Mouse (Mus musculus): ENCODE results near the gene Fastkd5. TPM values are rescaled to one million over a fixed set of nuclear protein-coding genes. Genes with fewer than 3 reads are reported as not detected.

Gene Fastkd5
- polyA plus RNA-seq, 1 experiment from 2014 or later = 17.7 TPM

DNA sequence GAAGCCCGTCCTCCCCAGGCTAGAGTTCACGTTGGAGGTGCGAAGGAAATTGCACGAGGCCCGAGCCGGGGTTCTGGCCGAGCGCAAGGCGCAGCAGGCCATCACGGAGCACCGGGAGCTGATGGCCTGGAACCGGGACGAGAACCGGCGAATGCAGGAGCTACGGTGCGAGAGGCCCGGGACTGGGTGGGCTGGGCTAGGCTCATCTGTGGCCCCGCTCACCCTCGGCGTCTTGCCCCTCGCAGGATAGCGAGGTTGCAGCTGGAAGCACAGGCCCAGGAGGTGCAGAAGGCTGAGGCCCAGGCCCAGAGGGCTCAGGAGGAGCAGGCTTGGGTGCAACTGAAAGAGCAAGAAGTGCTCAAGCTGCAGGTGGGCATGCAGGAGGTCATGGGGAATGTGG lies 65.8 kb downstream of the Fastkd5 start:
- no peaks in the 10 kb centered on the region for H3K27me3 ChIP-seq (ENCODE audit: insufficient read depth, poor library complexity, severe bottlenecking)
- peaks cover 28% of the 10 kb centered on the region for H3K36me3 ChIP-seq
- peaks cover 26% of the 10 kb centered on the region for H3K4me1 ChIP-seq (replicated peaks)
- peak overlapping the region; percentile 88 for H3K27ac ChIP-seq
- no peaks in the 10 kb centered on the region for H3K9me3 ChIP-seq
- peak overlapping the region; percentile 91 for H3K4me3 ChIP-seq
- 0% methylated on average over 23 of the region's 23 CpGs for WGBS
- DNase-seq (ENCODE audit: low spot score) = no peak

Other genes with a start within 250 kb of the Fastkd5 start
- 49.3 and 56.7 TPM in 2 replicates for gene Cpxm1, start 232.5 kb downstream of the Fastkd5 start, polyA plus RNA-seq (2016; fragmentation: Nextera tagmentation; extraction: Ambion mirVana)
- not detected in 2 replicates for gene Gm28372, start 224.8 kb downstream of the Fastkd5 start, polyA plus RNA-seq (2016; fragmentation: Nextera tagmentation; extraction: Ambion mirVana)
- 0.25 TPM in 1 of 2 replicates, not detected in the other for gene 1700020A23Rik, start 224.8 kb downstream of the Fastkd5 start, polyA plus RNA-seq (2016; fragmentation: Nextera tagmentation; extraction: Ambion mirVana)
- gene Tmem239, start 223.5 kb downstream of the Fastkd5 start, polyA plus RNA-seq (2016; fragmentation: Nextera tagmentation; extraction: Ambion mirVana) = not detected in 2 replicates
- 120 TPM in 2 replicates for gene Vps16, start 205.7 kb downstream of the Fastkd5 start, polyA plus RNA-seq (2016; fragmentation: Nextera tagmentation; extraction: Ambion mirVana)
- gene Pced1a, start 205.3 kb downstream of the Fastkd5 start, polyA plus RNA-seq (2016; fragmentation: Nextera tagmentation; extraction: Ambion mirVana) = 11.3 and 13.1 TPM in 2 replicates
- 86.7 TPM in 2 replicates for gene Ptpra, start 179.7 kb downstream of the Fastkd5 start, polyA plus RNA-seq (2016; fragmentation: Nextera tagmentation; extraction: Ambion mirVana)
- gene Mrps26, start 66.3 kb downstream of the Fastkd5 start, polyA plus RNA-seq (2016; fragmentation: Nextera tagmentation; extraction: Ambion mirVana) = 91.1 and 100 TPM in 2 replicates
- not detected in 2 replicates for gene Oxt, start 53.9 kb downstream of the Fastkd5 start, polyA plus RNA-seq (2016; fragmentation: Nextera tagmentation; extraction: Ambion mirVana)
- gene Avp, start 47.5 kb downstream of the Fastkd5 start, polyA plus RNA-seq (2016; fragmentation: Nextera tagmentation; extraction: Ambion mirVana) = not detected in 2 replicates
- 19.4 and 19.8 TPM in 2 replicates for gene Ubox5, start within 50 bp of the Fastkd5 start, polyA plus RNA-seq (2016; fragmentation: Nextera tagmentation; extraction: Ambion mirVana)
- 3.2 and 4.3 TPM in 2 replicates for gene Lzts3, start 12.8 kb upstream of the Fastkd5 start, polyA plus RNA-seq (2016; fragmentation: Nextera tagmentation; extraction: Ambion mirVana)
- gene Ddrgk1, start 34.6 kb upstream of the Fastkd5 start, polyA plus RNA-seq (2016; fragmentation: Nextera tagmentation; extraction: Ambion mirVana) = 47.1 and 50.7 TPM in 2 replicates
- 148 and 151 TPM in 2 replicates for gene Itpa, start 37.6 kb upstream of the Fastkd5 start, polyA plus RNA-seq (2016; fragmentation: Nextera tagmentation; extraction: Ambion mirVana)
- gene Slc4a11, start 67.5 kb upstream of the Fastkd5 start, polyA plus RNA-seq (2016; fragmentation: Nextera tagmentation; extraction: Ambion mirVana) = 0.20 and 0.70 TPM in 2 replicates